In genomic region chr5:140321042-140321755, GRCm38 (mm10) we compare ENCODE assay signal across 8 mouse cellular contexts. TPM values are rescaled to one million over a fixed set of nuclear protein-coding genes. Genes with fewer than 3 reads are reported as not detected.
DNase-seq lines count a peak whose midpoint lies in the region; ATAC-seq and TF ChIP-seq lines count a peak whose summit lies in the region.

Gene Mad1l1, minus strand, starts transcription at chr5:140321552.
Gene Nudt1, plus strand, starts transcription at chr5:140321656.

- DNase-seq in ZHBTc4 (ENCODE audit: low read depth, low spot score) = peak; percentile 99
- peak; percentile 94 for DNase-seq in gastrocnemius, adult 2 months
- peak; percentile 96 for DNase-seq in hindbrain, postnatal 0 days (ENCODE audit: low spot score)
- DNase-seq in left cerebral cortex, adult 2 months (ENCODE audit: extremely low spot score in 1 of 2, low spot score in 2 of 2) = peak; percentile 90
- DNase-seq in right cerebral cortex, adult 2 months (ENCODE audit: low spot score in 2 of 2) = peak; percentile 91 to 92
- DNase-seq in urinary bladder, postnatal 14 days (ENCODE audit: low spot score) = peak; percentile 95

- H3K27me3 ChIP-seq in hindbrain, postnatal 0 days (ENCODE audit: insufficient read depth, low read length) = no peaks in the 10 kb centered on the region

- WGBS in hindbrain, postnatal 0 days = under 1% methylated on average over 60 of the region's 60 CpGs

- TF ChIP-seq CTCF in gastrocnemius, adult 2 months (IDR thresholded peaks at IDR 0.05) = peak; percentile 31; the same call in 1 of the 2 replicates
- peak; percentile 15 for TF ChIP-seq CTCF in hindbrain, postnatal 0 days (IDR thresholded peaks at IDR 0.05; ENCODE audit: low read depth)
- peak; percentile 16; the same call in 1 of the 2 replicates for TF ChIP-seq CTCF in left cerebral cortex, adult 2 months (IDR thresholded peaks at IDR 0.05)

- no peaks in the 10 kb centered on the region for H3K9me3 ChIP-seq in hindbrain, postnatal 0 days (ENCODE audit: low read length)

- peak within 1 kb of the TSS; percentile 94 for H3K4me2 ChIP-seq in hindbrain, postnatal 0 days (ENCODE audit: low read depth, low read length)

- H3K9ac ChIP-seq in hindbrain, postnatal 0 days (replicated peaks; ENCODE audit: low read length) = peak within 1 kb of the TSS; percentile 95

- H3K36me3 ChIP-seq in hindbrain, postnatal 0 days (ENCODE audit: insufficient read depth, low read length) = no peaks in the 10 kb centered on the region

- peak within 1 kb of the TSS; percentile 94 for H3K27ac ChIP-seq in gastrocnemius, adult 2 months
- H3K27ac ChIP-seq in hindbrain, postnatal 0 days = peak within 1 kb of the TSS; percentile 85
- H3K27ac ChIP-seq in left cerebral cortex, adult 2 months = peak within 1 kb of the TSS; percentile 45

- peak within 1 kb of the TSS; percentile 96 for H3K4me3 ChIP-seq in gastrocnemius, adult 2 months
- peak within 1 kb of the TSS; percentile 96 for H3K4me3 ChIP-seq in hindbrain, postnatal 0 days (ENCODE audit: low read length)
- peak within 1 kb of the TSS; percentile 65 for H3K4me3 ChIP-seq in left cerebral cortex, adult 2 months

- intact Hi-C loops in gastrocnemius, adult 2 months (cut with DNase I) = no loop called here
- intact Hi-C loops in left cerebral cortex, adult 2 months (cut with DNase I) = no loop called here

- peaks cover 6% of the 10 kb centered on the region; the same call in 1 of the 2 replicates for H3K4me1 ChIP-seq in hindbrain, postnatal 0 days (ENCODE audit: insufficient read depth, low read length)

- peak; percentile 92 for ATAC-seq in common myeloid progenitor, adult 5-6 weeks (replicated peaks; ENCODE audit: low read depth, poor library complexity, severe bottlenecking)
- peak; percentile 94 for ATAC-seq in hindbrain, postnatal 0 days
- peak; percentile 96 for ATAC-seq in megakaryocyte, adult 5-6 weeks (ENCODE audit: poor library complexity, severe bottlenecking)

RNA-seq across cellular contexts. Expression of gene Mad1l1, which starts in this region (rescaled TPM):
- 54.5 and 60.1 TPM in 2 replicates for total RNA-seq in common myeloid progenitor, adult 5-6 weeks (2017)
- total RNA-seq in gastrocnemius, adult 2 months (2021) = 1 to 10 TPM; 7.2 to 9.0 TPM
- total RNA-seq in hindbrain, postnatal 0 days (2014; rRNA removed) = 18.6 and 29.1 TPM in 2 replicates
- 27.2 and 30.9 TPM in 2 replicates for polyA plus RNA-seq in hindbrain, postnatal 0 days (2015; fragmentation: Nextera tagmentation; extraction: Ambion mirVana)
- total RNA-seq in left cerebral cortex, adult 2 months (2021) = 10 to 100 TPM; 14.1 to 17.6 TPM
- total RNA-seq in megakaryocyte, adult 5-6 weeks (2015) = 7.4 and 11.6 TPM in 2 replicates
- total RNA-seq in megakaryocyte, adult 5-6 weeks (2017) = 45.0 and 46.6 TPM in 2 replicates

RNA-seq across cellular contexts. Expression of gene Nudt1, which starts in this region (rescaled TPM):
- total RNA-seq in common myeloid progenitor, adult 5-6 weeks (2017) = 32.2 and 40.0 TPM in 2 replicates
- total RNA-seq in gastrocnemius, adult 2 months (2021) = 1 to 10 TPM; 4.9 to 8.2 TPM
- 7.5 and 8.7 TPM in 2 replicates for total RNA-seq in hindbrain, postnatal 0 days (2014; rRNA removed)
- polyA plus RNA-seq in hindbrain, postnatal 0 days (2015; fragmentation: Nextera tagmentation; extraction: Ambion mirVana) = 19.7 and 21.4 TPM in 2 replicates
- 1 to 10 TPM; 4.6 to 6.8 TPM for total RNA-seq in left cerebral cortex, adult 2 months (2021)
- total RNA-seq in megakaryocyte, adult 5-6 weeks (2015) = 17.5 and 19.9 TPM in 2 replicates
- 11.6 and 18.4 TPM in 2 replicates for total RNA-seq in megakaryocyte, adult 5-6 weeks (2017)

Comparison
In these comparisons a context has a peak if more than half of its experiments do, and no peak if none do; other contexts are left out.
1. Peak in every context shown above with its lines: DNase-seq, ATAC-seq, H3K4me3 ChIP-seq and H3K27ac ChIP-seq.